Mouse (Mus musculus) splenic B cell, adult 2 months (primary cell): ENCODE measurements at regions not wholly inside any gene's neighbourhood (a gene's known extent, or its start where the extent isn't known, plus 50 kb on each side); places are given as distances from the start of the nearest gene placed in this dataset.

ENCODE experiments used
- DNase-seq: peaks from one replicate; pipeline ENCODE4 v3.0.0-alpha.2; 2011; ENCODE audit warnings: low read depth, low spot score
- H3K27me3 ChIP-seq: 2 replicates; pipeline ENCODE4 v1.6.1; 2012; ENCODE audit warnings: mild to moderate bottlenecking, low read length, moderate library complexity, mixed read lengths; ENCODE audit not compliant: control insufficient read depth, poor library complexity, insufficient read depth, severe bottlenecking
- H3K36me3 ChIP-seq: 2 replicates; pipeline ENCODE4 v1.6.1; 2012; ENCODE audit warnings: mild to moderate bottlenecking, low read length, moderate library complexity, mixed read lengths; ENCODE audit not compliant: control insufficient read depth, poor library complexity, insufficient read depth, severe bottlenecking

DNA sequence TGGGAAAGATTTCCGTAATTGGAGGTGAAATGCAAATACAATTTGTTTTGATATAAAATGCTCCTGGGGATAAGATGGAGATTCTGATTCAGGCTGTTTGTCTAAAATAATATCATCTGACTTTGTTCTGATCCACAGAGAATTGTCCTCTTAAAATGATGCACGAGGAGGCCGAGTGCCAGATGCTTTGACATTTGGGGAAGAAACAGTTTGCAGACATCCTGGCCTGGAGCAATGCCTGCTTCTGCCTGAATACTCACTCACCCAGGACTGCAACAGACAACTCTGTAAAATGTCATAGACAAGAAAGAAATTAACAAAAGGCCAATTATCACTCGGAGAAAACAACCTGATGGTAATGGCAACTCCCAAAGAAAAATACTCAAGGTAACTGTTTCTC lies 1225.1 kb downstream of the 9330182O14Rik start:
- no peaks in the 10 kb centered on the region for H3K36me3 ChIP-seq
- no peaks in the 10 kb centered on the region for H3K27me3 ChIP-seq
- DNase-seq, result no peak

DNA sequence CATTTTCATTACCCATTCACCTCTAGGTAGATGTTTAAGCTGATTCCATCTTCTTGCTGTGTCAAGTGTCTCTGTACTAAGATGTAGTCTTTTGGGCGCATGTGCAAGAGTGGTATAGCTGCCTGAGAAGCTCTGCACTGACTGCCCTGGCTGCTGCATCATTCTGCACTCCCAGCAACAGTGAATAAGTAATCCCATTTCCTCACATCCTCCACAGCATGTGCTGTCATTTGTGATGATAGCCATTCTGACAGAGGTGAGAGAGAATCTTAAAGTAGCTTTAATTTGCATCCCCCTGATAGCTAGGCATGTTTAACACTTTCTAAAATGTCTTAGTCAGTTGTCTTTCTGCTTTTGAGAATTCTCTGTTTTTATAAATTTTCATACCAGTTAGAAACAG lies 1240.5 kb downstream of the 9330182O14Rik start:
- DNase-seq, result no peak
- H3K36me3 ChIP-seq, result no peaks in the 10 kb centered on the region
- no peaks in the 10 kb centered on the region for H3K27me3 ChIP-seq

DNA sequence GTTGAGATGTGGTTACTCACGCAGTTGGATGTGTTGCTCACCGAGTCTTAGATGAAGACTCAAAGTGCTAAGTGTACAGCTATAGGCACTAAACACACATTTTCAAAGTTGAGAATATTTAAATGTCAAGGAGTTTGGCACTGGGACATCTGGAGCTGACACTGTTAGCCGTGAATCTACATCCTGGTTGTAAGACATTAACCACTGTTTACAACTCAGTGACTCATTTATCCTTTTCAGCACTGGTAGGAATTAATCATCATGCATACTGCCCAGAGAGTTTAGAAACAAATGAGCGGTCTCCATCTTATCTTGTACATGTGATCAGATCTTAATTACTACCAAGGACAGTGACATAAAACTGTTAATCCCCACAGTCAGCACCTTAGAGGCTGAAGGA lies 1241.7 kb downstream of the 9330182O14Rik start:
- no peaks in the 10 kb centered on the region for H3K27me3 ChIP-seq
- H3K36me3 ChIP-seq, result no peaks in the 10 kb centered on the region
- no peak for DNase-seq

DNA sequence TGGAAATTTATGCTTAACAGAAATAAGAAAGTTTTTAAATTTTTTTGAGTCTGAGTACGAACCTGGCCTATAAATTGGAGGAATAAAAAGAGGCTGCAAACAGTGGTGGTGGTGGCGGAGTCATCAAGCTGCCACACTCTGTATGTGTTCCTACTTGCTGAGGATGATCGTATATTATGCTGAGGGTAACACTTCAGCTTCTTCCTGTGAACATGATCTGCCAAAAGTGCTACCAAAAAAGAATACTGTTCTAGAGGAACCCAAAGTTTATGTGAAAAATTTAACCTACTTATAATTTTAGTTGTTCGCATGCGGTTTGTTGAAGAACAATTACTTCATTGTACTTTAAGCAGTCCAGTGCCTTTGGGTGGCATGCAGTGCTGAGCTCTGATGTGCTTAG lies 1245.5 kb downstream of the 9330182O14Rik start:
- no peak for DNase-seq

DNA sequence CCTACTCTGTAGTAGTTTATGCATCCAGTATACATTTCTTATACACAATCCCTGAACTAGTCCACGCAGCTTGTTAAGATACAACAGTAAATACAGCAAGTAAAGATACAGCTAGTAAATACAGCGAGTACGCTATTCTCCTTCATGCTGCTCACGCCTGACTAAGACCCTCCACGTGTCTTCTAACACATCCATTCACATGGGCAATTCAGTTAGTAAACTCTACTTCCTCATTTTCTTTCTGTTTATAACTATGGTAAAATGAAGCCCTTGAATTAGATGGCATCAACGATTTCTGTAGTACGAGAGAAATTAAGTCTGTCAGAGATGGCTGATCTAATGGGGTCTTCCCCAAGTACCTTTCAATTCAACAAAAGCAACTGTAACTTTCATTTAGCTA lies 1246.3 kb downstream of the 9330182O14Rik start:
- Histone ChIP-seq H3K27me3 (no peaks in the 10 kb centered on the region), H3K36me3 (no peaks in the 10 kb centered on the region)
- no peak for DNase-seq

More for the DNA sequence above, 1245.5 kb downstream of the 9330182O14Rik start:
- no peaks in the 10 kb centered on the region for H3K36me3 ChIP-seq
- H3K27me3 ChIP-seq, result no peaks in the 10 kb centered on the region

DNA sequence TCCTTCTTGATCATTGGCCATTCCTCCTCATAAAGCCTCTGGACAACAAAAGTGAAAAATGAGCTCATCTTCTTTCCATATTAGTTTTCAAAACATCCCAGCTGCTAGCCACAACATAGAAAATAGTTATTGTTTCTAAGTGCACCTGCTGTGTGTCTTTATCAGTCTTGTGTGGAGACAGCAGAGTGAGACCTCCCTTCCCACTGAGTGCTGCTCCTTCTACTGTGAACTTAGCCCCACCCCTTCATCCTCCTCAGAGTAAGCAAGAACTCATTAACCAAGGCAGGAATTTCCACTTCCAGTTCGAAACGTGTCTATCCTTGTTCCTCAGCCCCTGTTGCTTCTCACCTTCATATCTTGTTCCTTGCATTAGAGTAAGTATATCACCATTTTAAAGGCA lies 1256.5 kb downstream of the 9330182O14Rik start:
- H3K27me3 ChIP-seq, result no peaks in the 10 kb centered on the region
- no peak for DNase-seq
- H3K36me3 ChIP-seq, result no peaks in the 10 kb centered on the region
